Mouse (Mus musculus) bone marrow, adult 2 months (tissue): ENCODE results near the gene Gm45837.

Experiments
- CTCF ChIP-seq: fragments of 200-500 bp; IDR thresholded peaks from 2 replicates; pipeline ENCODE4 v1.5.1; 2011; ENCODE audit warnings: low read length, control low read depth; ENCODE audit not compliant: control insufficient read depth, insufficient read depth
- POLR2A ChIP-seq: fragments of 200-500 bp; IDR thresholded peaks from 2 replicates; pipeline ENCODE4 v1.6.1; 2011; ENCODE audit warnings: low read depth, mild to moderate bottlenecking, control low read depth, low read length, borderline replicate concordance; ENCODE audit not compliant: control insufficient read depth

DNA sequence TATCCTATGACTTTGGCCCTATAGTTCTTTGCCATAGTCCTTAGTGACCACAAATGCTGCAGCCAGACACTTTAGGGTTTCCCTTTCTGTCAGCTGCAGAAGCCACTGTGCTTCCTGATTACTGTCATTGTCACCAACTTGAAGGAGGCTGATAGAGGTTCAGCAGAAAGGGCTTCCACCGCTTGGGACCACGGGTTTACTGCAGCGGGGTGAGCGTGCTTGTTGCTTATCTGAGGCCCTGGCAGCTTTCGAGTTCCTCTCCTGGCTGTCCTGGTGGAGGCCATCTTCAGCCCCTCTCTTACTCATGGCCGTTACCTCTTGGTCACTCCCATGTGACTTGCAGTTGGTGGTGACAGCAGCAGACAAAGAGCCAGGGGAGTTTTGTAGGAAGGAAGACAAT is 21.4 kb upstream of the Gm45837 start:
- no peak for TF ChIP-seq CTCF
- TF ChIP-seq POLR2A: no peak
